Mouse (Mus musculus) olfactory bulb, adult 2 months (tissue): ENCODE measurements at regions not wholly inside any gene's neighbourhood (a gene's known extent, or its start where the extent isn't known, plus 50 kb on each side); places are given as distances from the start of the nearest gene placed in this dataset.

Source experiments
- H3K27ac ChIP-seq: fragments of 200-500 bp; 2 replicates; pipeline ENCODE4 v1.5.1; 2012; ENCODE audit warnings: low read depth, low read length; ENCODE audit not compliant: insufficient read depth
- H3K4me1 ChIP-seq: fragments of 200-500 bp; 2 replicates; pipeline ENCODE4 v1.6.1; 2012; ENCODE audit warnings: low read length; ENCODE audit not compliant: control insufficient read depth, insufficient read depth
- H3K4me3 ChIP-seq: fragments of 200-500 bp; 2 replicates; pipeline ENCODE4 v1.5.1; 2012; ENCODE audit warnings: mild to moderate bottlenecking, low read depth, low read length, moderate library complexity; ENCODE audit not compliant: insufficient read depth
- CTCF ChIP-seq: fragments of 200-500 bp; IDR thresholded peaks from 2 replicates; pipeline ENCODE4 v1.5.1; 2012; ENCODE audit warnings: low read depth, mild to moderate bottlenecking, low read length, moderate library complexity; ENCODE audit not compliant: insufficient read depth
- POLR2A ChIP-seq: fragments of 200-500 bp; IDR thresholded peaks from 2 replicates; pipeline ENCODE4 v1.6.1; 2012; ENCODE audit warnings: mild to moderate bottlenecking, low read depth, low read length, moderate library complexity; ENCODE audit not compliant: insufficient read depth
- WGBS: fragments of 180-500 bp; shearing (Covaris S2); methylation state at CpG from one replicate; pipeline ENCODE4 v1.1.7; 2018; 5-methylcytosine and 5-hydroxymethylcytosine counted together

- TF ChIP-seq POLR2A (no peak), CTCF (no peak)
- Histone ChIP-seq H3K4me1 (peaks cover 5% of the 10 kb centered on the region; the same call in 1 of the 2 replicates), H3K4me3 (no peak overlapping the region), H3K27ac (no peak overlapping the region)
- 69% methylated on average over 6 of the region's 6 CpGs for WGBS
Observed at GRCm38 (mm10) chr12:79944714-79945493, 167.9 kb downstream of the Zfp36l1 start.

GRCm38 (mm10) chr12:79944090-79944489, 168.7 kb downstream of the Zfp36l1 start:
- Histone ChIP-seq H3K27ac (no peak overlapping the region), H3K4me1 (peaks cover 5% of the 10 kb centered on the region; the same call in 1 of the 2 replicates)
- TF ChIP-seq CTCF: no peak
- no peak for TF ChIP-seq POLR2A

GRCm38 (mm10) chr12:79942563-79943131, 170.2 kb downstream of the Zfp36l1 start:
- Histone ChIP-seq H3K27ac (no peak overlapping the region), H3K4me1 (peaks cover 6% of the 10 kb centered on the region; the same call in 1 of the 2 replicates), H3K4me3 (no peak overlapping the region)
- WGBS: 73% methylated on average over 10 of the region's 10 CpGs
- TF ChIP-seq POLR2A (no peak), CTCF (no peak)

More at GRCm38 (mm10) chr12:79944090-79944489, 168.7 kb downstream of the Zfp36l1 start:
- H3K4me3 ChIP-seq: no peak overlapping the region
- 93% methylated on average over 10 of the region's 10 CpGs for WGBS

GRCm38 (mm10) chr12:79941828-79942227, 171.0 kb downstream of the Zfp36l1 start:
- Histone ChIP-seq H3K4me3 (no peak overlapping the region), H3K4me1 (peaks cover 7% of the 10 kb centered on the region; the same call in 1 of the 2 replicates), H3K27ac (no peak overlapping the region)
- no peak for TF ChIP-seq CTCF
- TF ChIP-seq POLR2A: no peak
- 81% methylated on average over 3 of the region's 3 CpGs for WGBS

- Histone ChIP-seq H3K4me3 (no peak overlapping the region), H3K27ac (no peak overlapping the region), H3K4me1 (peaks cover 6% of the 10 kb centered on the region; the same call in 1 of the 2 replicates)
- WGBS: 95% methylated on average over 9 of the region's 9 CpGs
- no peak for TF ChIP-seq POLR2A
Observed at GRCm38 (mm10) chr12:79939436-79939835, 173.4 kb downstream of the Zfp36l1 start.

GRCm38 (mm10) chr12:79937876-79938275, 174.9 kb downstream of the Zfp36l1 start:
- Histone ChIP-seq H3K27ac (no peak overlapping the region), H3K4me3 (no peak overlapping the region), H3K4me1 (peaks cover 6% of the 10 kb centered on the region; the same call in 1 of the 2 replicates)
- TF ChIP-seq POLR2A (no peak), CTCF (no peak)
- 88% methylated on average over 4 of the region's 4 CpGs for WGBS

GRCm38 (mm10) chr12:79936698-79937097, 176.1 kb downstream of the Zfp36l1 start:
- 62% methylated on average over 5 of the region's 5 CpGs for WGBS
- peaks cover 6% of the 10 kb centered on the region; the same call in 1 of the 2 replicates for H3K4me1 ChIP-seq
- H3K27ac ChIP-seq: no peak overlapping the region; the same call in 1 of the 2 replicates
- no peak overlapping the region for H3K4me3 ChIP-seq
- no peak for TF ChIP-seq CTCF
- TF ChIP-seq POLR2A: no peak

GRCm38 (mm10) chr12:79934091-79934490, 178.7 kb downstream of the Zfp36l1 start:
- Histone ChIP-seq H3K4me1 (peaks cover 8% of the 10 kb centered on the region; the same call in 1 of the 2 replicates), H3K4me3 (no peak overlapping the region), H3K27ac (no peak overlapping the region)
- 87% methylated on average over 7 of the region's 7 CpGs for WGBS
- TF ChIP-seq CTCF (no peak), POLR2A (no peak)

GRCm38 (mm10) chr12:79932905-79933304, 179.9 kb downstream of the Zfp36l1 start:
- TF ChIP-seq POLR2A (no peak), CTCF (no peak)
- Histone ChIP-seq H3K27ac (no peak overlapping the region), H3K4me1 (peaks cover 14% of the 10 kb centered on the region), H3K4me3 (no peak overlapping the region)
- WGBS: 83% methylated on average over 7 of the region's 7 CpGs

- WGBS: 85% methylated on average over 5 of the region's 5 CpGs
- no peak for TF ChIP-seq POLR2A
- no peak for TF ChIP-seq CTCF
- peaks cover 9% of the 10 kb centered on the region; the same call in 1 of the 2 replicates for H3K4me1 ChIP-seq
- no peak overlapping the region for H3K4me3 ChIP-seq
- H3K27ac ChIP-seq: no peak overlapping the region
Observed at GRCm38 (mm10) chr12:79931455-79931854, 181.4 kb downstream of the Zfp36l1 start.
